16 mouse cellular contexts compared by ENCODE assay signal in genomic region chr9:50533791-50534190, GRCm38 (mm10). TPM values are rescaled to one million over a fixed set of nuclear protein-coding genes. Genes with fewer than 3 reads are reported as not detected.
DNase-seq lines count a peak whose midpoint lies in the region; ATAC-seq and TF ChIP-seq lines count a peak whose summit lies in the region.
"Had no signal": no experiment of that assay in that cellular context is flagged by ENCODE, and none has a peak within 500 bp of the region (broad histone marks: within the 10 kb centered on the region; RNA-seq: fewer than 3 reads in every experiment).

No protein-coding gene starts in this region.

- peaks cover 8% of the 10 kb centered on the region for H3K4me1 ChIP-seq in liver, adult 2 months (ENCODE audit: control insufficient read depth, insufficient read depth, low read length)
- H3K4me1 ChIP-seq in liver, embryonic 11.5 days (replicated peaks; ENCODE audit: control insufficient read depth, insufficient read depth, low read length) = no peaks in the 10 kb centered on the region
- H3K4me1 ChIP-seq in heart, adult 2 months (ENCODE audit: control insufficient read depth, insufficient read depth, low read length) = no peaks in the 10 kb centered on the region
- H3K4me1 ChIP-seq in midbrain, embryonic 13.5 days (replicated peaks) = no peaks in the 10 kb centered on the region
- H3K4me1 ChIP-seq: midbrain, embryonic 12.5 days; neural tube, embryonic 13.5 days; stomach, embryonic 15.5 days had no signal

- H3K27ac ChIP-seq in liver, adult 2 months (replicated peaks; ENCODE audit: insufficient read depth, low read depth, low read length) = peak overlapping the region; percentile 70
- H3K27ac ChIP-seq in liver, embryonic 11.5 days (ENCODE audit: low read depth, low read length) = no peak overlapping the region
- no peak overlapping the region for H3K27ac ChIP-seq in heart, adult 2 months
- no peak overlapping the region for H3K27ac ChIP-seq in midbrain, embryonic 13.5 days
- H3K27ac ChIP-seq: hindbrain, embryonic 14.5 days; midbrain, embryonic 12.5 days; neural tube, embryonic 13.5 days; stomach, embryonic 15.5 days had no signal

- TF ChIP-seq CTCF in liver, adult 2 months (IDR thresholded peaks at IDR 0.05; ENCODE audit: low read depth, low read length) = no peak
- no peak for TF ChIP-seq CTCF in heart, adult 2 months (IDR thresholded peaks at IDR 0.05)

- H3K9me3 ChIP-seq in liver, embryonic 11.5 days (ENCODE audit: control insufficient read depth, low read length) = no peaks in the 10 kb centered on the region
- no peaks in the 10 kb centered on the region for H3K9me3 ChIP-seq in midbrain, embryonic 13.5 days
- H3K9me3 ChIP-seq: midbrain, embryonic 12.5 days; neural tube, embryonic 13.5 days; stomach, embryonic 15.5 days had no signal

- peak overlapping the region; percentile 33; the same call in 1 of the 2 replicates for H3K4me2 ChIP-seq in liver, embryonic 11.5 days
- H3K4me2 ChIP-seq in midbrain, embryonic 13.5 days (replicated peaks) = no peak overlapping the region
- H3K4me2 ChIP-seq: hindbrain, embryonic 14.5 days; lung, embryonic 14.5 days; midbrain, embryonic 12.5 days; neural tube, embryonic 13.5 days; stomach, embryonic 15.5 days had no signal

- no peak overlapping the region for H3K9ac ChIP-seq in liver, adult 2 months (ENCODE audit: low read depth, low read length)
- H3K9ac ChIP-seq in liver, embryonic 11.5 days (ENCODE audit: low read depth, low read length) = no peak overlapping the region
- no peak overlapping the region for H3K9ac ChIP-seq in heart, adult 2 months (ENCODE audit: low read depth, low read length)
- H3K9ac ChIP-seq in midbrain, embryonic 13.5 days (replicated peaks) = no peak overlapping the region
- H3K9ac ChIP-seq: hindbrain, embryonic 14.5 days; lung, embryonic 14.5 days; midbrain, embryonic 12.5 days; neural tube, embryonic 13.5 days; stomach, embryonic 15.5 days had no signal

- ATAC-seq in liver, embryonic 11.5 days (replicated peaks; ENCODE audit: low FRiP score) = no peak
- no peak for ATAC-seq in midbrain, embryonic 13.5 days

- TF ChIP-seq EP300 in heart, adult 2 months (IDR thresholded peaks at IDR 0.05; ENCODE audit: insufficient read depth, low read depth, low read length) = no peak

- peak overlapping the region; percentile 30; the same call in 1 of the 2 replicates for H3K4me3 ChIP-seq in liver, adult 2 months (ENCODE audit: insufficient read depth, low read depth, low read length)
- no peak overlapping the region for H3K4me3 ChIP-seq in liver, embryonic 11.5 days (ENCODE audit: low read depth, low read length)
- no peak overlapping the region for H3K4me3 ChIP-seq in heart, adult 2 months
- H3K4me3 ChIP-seq in midbrain, embryonic 13.5 days (replicated peaks) = no peak overlapping the region
- H3K4me3 ChIP-seq: midbrain, embryonic 12.5 days; neural tube, embryonic 13.5 days; stomach, embryonic 15.5 days had no signal

- WGBS in liver, adult 2 months = 59% methylated on average over 3 of the region's 3 CpGs
- WGBS in liver, embryonic 11.5 days = 78% methylated on average over 3 of the region's 3 CpGs
- 64% methylated on average over 3 of the region's 3 CpGs for whole genome bisulfite sequencing in heart, adult 2 months
- WGBS in midbrain, embryonic 13.5 days = 83% methylated on average over 3 of the region's 3 CpGs

- peaks cover 6% of the 10 kb centered on the region; the same call in 1 of the 2 replicates for H3K36me3 ChIP-seq in liver, adult 2 months (ENCODE audit: control insufficient read depth, insufficient read depth, low read length)
- H3K36me3 ChIP-seq in liver, embryonic 11.5 days (ENCODE audit: control insufficient read depth, insufficient read depth, low read length) = no peaks in the 10 kb centered on the region
- H3K36me3 ChIP-seq in heart, adult 2 months (ENCODE audit: control insufficient read depth, insufficient read depth, low read length) = no peaks in the 10 kb centered on the region
- no peaks in the 10 kb centered on the region for H3K36me3 ChIP-seq in midbrain, embryonic 13.5 days
- H3K36me3 ChIP-seq: midbrain, embryonic 12.5 days; neural tube, embryonic 13.5 days; stomach, embryonic 15.5 days had no signal

- DNase-seq in liver, adult 2 months (ENCODE audit: extremely low read depth, low read depth, low spot score) = peak; percentile 91
- DNase-seq in liver (no peak), R1 (ENCODE audit: low read depth, low spot score) (peak; percentile 34)
- no peak for DNase-seq in liver, embryonic 11.5 days (ENCODE audit: low spot score)
- DNase-seq in retina, postnatal 1 day = peak; percentile 6
- DNase-seq in heart, adult 2 months = no peak
- DNase-seq in left cerebral cortex, adult 18-20 months (ENCODE audit: low spot score in 2 of 2) = no peak
- DNase-seq: lung, embryonic 14.5 days; right cerebral cortex, adult 18-20 months had no signal

- H3K27me3 ChIP-seq in liver, adult 2 months (ENCODE audit: control insufficient read depth, insufficient read depth, low read length) = no peaks in the 10 kb centered on the region
- no peaks in the 10 kb centered on the region for H3K27me3 ChIP-seq in liver, embryonic 11.5 days (replicated peaks; ENCODE audit: control insufficient read depth, insufficient read depth, low read length)
- H3K27me3 ChIP-seq in heart, adult 2 months (ENCODE audit: control insufficient read depth, insufficient read depth, low read length) = no peaks in the 10 kb centered on the region
- H3K27me3 ChIP-seq in midbrain, embryonic 13.5 days = no peaks in the 10 kb centered on the region
- H3K27me3 ChIP-seq: midbrain, embryonic 12.5 days; neural tube, embryonic 13.5 days; stomach, embryonic 15.5 days had no signal

- no peaks in the 10 kb centered on the region for H3K79me2 ChIP-seq in liver, adult 2 months (ENCODE audit: control insufficient read depth, insufficient read depth, low read length)
- no peaks in the 10 kb centered on the region for H3K79me2 ChIP-seq in heart, adult 2 months (replicated peaks; ENCODE audit: control insufficient read depth, insufficient read depth, low read length)

- intact Hi-C loops in heart, adult 2 months (cut with DNase I) = loop anchor here (5.0 kb wide), 2 partner anchors 201 to 1041 kb away; no protein-coding TSS in a partner anchor

- TF ChIP-seq POLR2A in liver, adult 2 months (IDR thresholded peaks at IDR 0.05; ENCODE audit: extremely low read depth, insufficient read depth, low read length) = no peak
- TF ChIP-seq POLR2A in heart, adult 2 months (IDR thresholded peaks at IDR 0.05; ENCODE audit: insufficient read depth, low read depth, low read length) = no peak

RNA-seq across cellular contexts. Expression of gene Pts, which starts 5.3 kb away (rescaled TPM):
- total RNA-seq in liver, adult 2 months (2014; rRNA removed) = 82.9 and 103 TPM in 2 replicates
- 25.5 and 34.4 TPM in 2 replicates for polyA plus RNA-seq in liver, adult 2 months (2012; rRNA removed)
- polyA plus RNA-seq in liver, embryonic 11.5 days (2014; fragmentation: Nextera tagmentation; extraction: Ambion mirVana) = 69.4 and 70.1 TPM in 2 replicates
- 10 to 100 TPM; 24.8 to 30.2 TPM for total RNA-seq in heart, adult 2 months (2021)
- polyA plus RNA-seq in heart, adult 2 months (2012; rRNA removed) = 28.7 and 63.3 TPM in 2 replicates
- 115 and 123 TPM in 2 replicates for polyA plus RNA-seq in midbrain, embryonic 13.5 days (2015; fragmentation: Nextera tagmentation; extraction: Ambion mirVana)
- total RNA-seq in left cerebral cortex, adult 18-20 months (2021) = 10 to 100 TPM; 24.9 to 27.4 TPM

RNA-seq across cellular contexts. Expression of gene Il18, which starts 20.8 kb away (rescaled TPM):
- 27.1 and 32.8 TPM in 2 replicates for total RNA-seq in liver, adult 2 months (2014; rRNA removed)
- polyA plus RNA-seq in liver, adult 2 months (2012; rRNA removed) = 11.1 and 15.4 TPM in 2 replicates
- polyA plus RNA-seq in liver, embryonic 11.5 days (2014; fragmentation: Nextera tagmentation; extraction: Ambion mirVana) = 3.0 and 3.4 TPM in 2 replicates
- 1 to 10 TPM; 1.0 to 1.2 TPM for total RNA-seq in heart, adult 2 months (2021)
- polyA plus RNA-seq in heart, adult 2 months (2012; rRNA removed) = 0.53 and 1.6 TPM in 2 replicates
- polyA plus RNA-seq in midbrain, embryonic 13.5 days (2015; fragmentation: Nextera tagmentation; extraction: Ambion mirVana) = 27.3 and 29.4 TPM in 2 replicates
- total RNA-seq in left cerebral cortex, adult 18-20 months (2021) = 10 to 100 TPM; 23.2 to 23.6 TPM

RNA-seq across cellular contexts. Expression of gene Bco2, which starts 21.2 kb away (rescaled TPM):
- total RNA-seq in liver, adult 2 months (2014; rRNA removed) = 18.7 and 24.3 TPM in 2 replicates
- 6.0 and 8.8 TPM in 2 replicates for polyA plus RNA-seq in liver, adult 2 months (2012; rRNA removed)
- 0.22 and 0.27 TPM in 2 replicates for polyA plus RNA-seq in liver, embryonic 11.5 days (2014; fragmentation: Nextera tagmentation; extraction: Ambion mirVana)
- under 1 TPM; 0.39 to 0.50 TPM for total RNA-seq in heart, adult 2 months (2021)
- polyA plus RNA-seq in heart, adult 2 months (2012; rRNA removed) = 0.32 and 0.33 TPM in 2 replicates
- polyA plus RNA-seq in midbrain, embryonic 13.5 days (2015; fragmentation: Nextera tagmentation; extraction: Ambion mirVana) = 0.28 and 0.34 TPM in 2 replicates
- 1 to 10 TPM; 3.0 to 3.7 TPM for total RNA-seq in left cerebral cortex, adult 18-20 months (2021)

RNA-seq across cellular contexts. Expression of gene Tex12, which starts 27.3 kb away (rescaled TPM):
- total RNA-seq in liver, adult 2 months (2014; rRNA removed) = 0.20 and 0.55 TPM in 2 replicates
- polyA plus RNA-seq in liver, adult 2 months (2012; rRNA removed) = 0.16 TPM in 1 of 2 replicates, not detected in the other
- not detected in 2 replicates for polyA plus RNA-seq in liver, embryonic 11.5 days (2014; fragmentation: Nextera tagmentation; extraction: Ambion mirVana)
- total RNA-seq in heart, adult 2 months (2021) = not detected
- not detected in 2 replicates for polyA plus RNA-seq in heart, adult 2 months (2012; rRNA removed)
- 0.32 and 0.50 TPM in 2 replicates for polyA plus RNA-seq in midbrain, embryonic 13.5 days (2015; fragmentation: Nextera tagmentation; extraction: Ambion mirVana)
- total RNA-seq in left cerebral cortex, adult 18-20 months (2021) = not detected
- total RNA-seq: left cerebral cortex, postnatal 14 days had no signal
- polyA plus RNA-seq: heart, embryonic 14.5 days; hindbrain, embryonic 14.5 days; lung, embryonic 14.5 days; neural tube, embryonic 13.5 days; stomach, embryonic 15.5 days had no signal

RNA-seq across cellular contexts. Expression of gene Plet1, which starts 39.5 kb away (rescaled TPM):
- 0.37 and 0.47 TPM in 2 replicates for total RNA-seq in liver, adult 2 months (2014; rRNA removed)
- 0.73 and 0.86 TPM in 2 replicates for polyA plus RNA-seq in liver, adult 2 months (2012; rRNA removed)
- polyA plus RNA-seq in liver, embryonic 11.5 days (2014; fragmentation: Nextera tagmentation; extraction: Ambion mirVana) = 0.53 and 0.55 TPM in 2 replicates
- total RNA-seq in heart, adult 2 months (2021) = 1 to 10 TPM in 1 of 2 experiments, under 1 TPM in 1; 0.82 to 2.0 TPM
- polyA plus RNA-seq in heart, adult 2 months (2012; rRNA removed) = 2.5 and 4.0 TPM in 2 replicates
- polyA plus RNA-seq in midbrain, embryonic 13.5 days (2015; fragmentation: Nextera tagmentation; extraction: Ambion mirVana) = 0.43 and 0.58 TPM in 2 replicates
- total RNA-seq in left cerebral cortex, adult 18-20 months (2021) = not detected
- total RNA-seq: left cerebral cortex, postnatal 14 days had no signal

Comparison
In these comparisons a context has a peak if more than half of its experiments do, and no peak if none do; other contexts are left out.
1. DNase-seq: peak in liver, adult 2 months (single experiment), R1 (single experiment) and retina, postnatal 1 day (single experiment); none in liver (single experiment), liver, embryonic 11.5 days (single experiment), heart, adult 2 months (0 of 2) and left cerebral cortex, adult 18-20 months (0 of 2).